Mouse (Mus musculus): ENCODE measurements around the gene Castor2. TPM values are rescaled to one million over a fixed set of nuclear protein-coding genes. Genes with fewer than 3 reads are reported as not detected.

Gene Castor2
- total RNA-seq, 2 experiments from 2014 or later: 75.2 to 76.4 TPM

GRCm38 (mm10) chr5:134101322-134101721, 1.8 kb downstream of the Castor2 start:
- no peak for DNase-seq (ENCODE audit: low spot score in 2 of 2)

GRCm38 (mm10) chr5:134101883-134102282, 2.4 kb downstream of the Castor2 start:
- no peak for DNase-seq (ENCODE audit: low spot score in 2 of 2)

- no peak for DNase-seq (ENCODE audit: low spot score in 2 of 2)
These were observed 3.2 kb downstream of the Castor2 start for GRCm38 (mm10) chr5:134102720-134103119.

GRCm38 (mm10) chr5:134105829-134106228, 6.3 kb downstream of the Castor2 start:
- DNase-seq (ENCODE audit: low spot score in 2 of 2): no peak

GRCm38 (mm10) chr5:134114981-134115380, 15.5 kb downstream of the Castor2 start:
- no peak for DNase-seq (ENCODE audit: low spot score in 2 of 2)

- DNase-seq (ENCODE audit: low spot score in 2 of 2): no peak
These were observed 16.2 kb downstream of the Castor2 start for GRCm38 (mm10) chr5:134115639-134116259.

- no peak for DNase-seq (ENCODE audit: low spot score in 2 of 2)
These were observed 19.4 kb downstream of the Castor2 start for GRCm38 (mm10) chr5:134118798-134119407.

GRCm38 (mm10) chr5:134119481-134120120, 20.1 kb downstream of the Castor2 start:
- no peak for DNase-seq (ENCODE audit: low spot score in 2 of 2)

- DNase-seq (ENCODE audit: low spot score in 2 of 2): no peak
These were observed 20.6 kb downstream of the Castor2 start for GRCm38 (mm10) chr5:134120135-134120534.

- no peak for DNase-seq (ENCODE audit: low spot score in 2 of 2)
These were observed 21.8 kb downstream of the Castor2 start for GRCm38 (mm10) chr5:134121138-134121892.

- no peak for DNase-seq (ENCODE audit: low spot score in 2 of 2)
These were observed 22.4 kb downstream of the Castor2 start for GRCm38 (mm10) chr5:134121893-134122259.

- DNase-seq (ENCODE audit: low spot score in 2 of 2): no peak
These were observed 24.3 kb downstream of the Castor2 start for GRCm38 (mm10) chr5:134123846-134124245.

- no peak for DNase-seq (ENCODE audit: low spot score in 2 of 2)
These were observed 26.7 kb downstream of the Castor2 start for GRCm38 (mm10) chr5:134126232-134126631.

GRCm38 (mm10) chr5:134131586-134131985, 32.1 kb downstream of the Castor2 start:
- no peak for DNase-seq (ENCODE audit: low spot score in 2 of 2)

- DNase-seq (ENCODE audit: low spot score in 2 of 2): no peak
These were observed 36.5 kb downstream of the Castor2 start for GRCm38 (mm10) chr5:134136022-134136421.

GRCm38 (mm10) chr5:134137933-134138332, 38.4 kb downstream of the Castor2 start:
- DNase-seq (ENCODE audit: low spot score in 2 of 2): no peak

- DNase-seq (ENCODE audit: low spot score in 2 of 2): no peak
These were observed 39.9 kb downstream of the Castor2 start for GRCm38 (mm10) chr5:134139429-134139828.

- DNase-seq (ENCODE audit: low spot score in 2 of 2): no peak
These were observed 41.7 kb downstream of the Castor2 start for GRCm38 (mm10) chr5:134141236-134141635.

- no peak for DNase-seq (ENCODE audit: low spot score in 2 of 2)
These were observed 42.9 kb downstream of the Castor2 start for GRCm38 (mm10) chr5:134142381-134142780.

GRCm38 (mm10) chr5:134144986-134145385, 45.5 kb downstream of the Castor2 start:
- DNase-seq (ENCODE audit: low spot score in 2 of 2): no peak

- no peak for DNase-seq (ENCODE audit: low spot score in 2 of 2)
These were observed 47.8 kb downstream of the Castor2 start for GRCm38 (mm10) chr5:134147194-134147753.

- DNase-seq (ENCODE audit: low spot score in 2 of 2): no peak
These were observed 48.6 kb downstream of the Castor2 start for GRCm38 (mm10) chr5:134148153-134148552.
